Mouse (Mus musculus) heart, embryonic 14.5 days (tissue): ENCODE measurements around the gene Wfikkn2. TPM values are rescaled to one million over a fixed set of nuclear protein-coding genes. Genes with fewer than 3 reads are reported as not detected.

Experiments
- ATAC-seq: fragments of 200-750 bp; cut with Nextera tagmentation; 2 replicates; pipeline ENCODE4 v1.8.0; 2017; ENCODE audit warnings: low read depth, moderate TSS enrichment; ENCODE audit not compliant: insufficient number of reproducible peaks, insufficient read depth, low FRiP score
- H3K27ac ChIP-seq, 2 experiments: fragments of 200-500 bp in 1 of 2; fragments of 300-500 bp in 1 of 2; sonication (generic) in 1 of 2; replicated peaks in 1 of 2; 2 replicates each; pipeline ENCODE4 v1.5.1; 2012 to 2014; ENCODE audit warnings: low read depth in 2 of 2, low read length in 2 of 2, control low read depth in 1 of 2, mild to moderate bottlenecking in 1 of 2, mixed read lengths in 1 of 2; ENCODE audit not compliant: control insufficient read depth in 1 of 2, insufficient read depth in 1 of 2
- H3K27me3 ChIP-seq: fragments of 300-500 bp; sonication (generic); 2 replicates; pipeline ENCODE4 v1.6.1; 2014; ENCODE audit warnings: mild to moderate bottlenecking, low read length, control low read depth; ENCODE audit not compliant: control insufficient read depth, insufficient read depth
- H3K36me3 ChIP-seq: fragments of 300-500 bp; sonication (generic); 2 replicates; pipeline ENCODE4 v1.6.1; 2014; ENCODE audit warnings: mild to moderate bottlenecking, control low read depth, low read length, mixed read lengths; ENCODE audit not compliant: control insufficient read depth, insufficient read depth
- H3K4me1 ChIP-seq, 2 experiments: fragments of 200-500 bp in 1 of 2; fragments of 300-500 bp in 1 of 2; sonication (generic) in 1 of 2; 2 replicates each; pipeline ENCODE4 v1.6.1; 2012 to 2014; ENCODE audit warnings: low read length in 2 of 2, control low read depth in 1 of 2, mixed read lengths in 1 of 2; ENCODE audit not compliant: control insufficient read depth in 2 of 2, insufficient read depth in 2 of 2
- H3K4me2 ChIP-seq: fragments of 300-500 bp; sonication (generic); 2 replicates; pipeline ENCODE4 v1.6.1; 2014; ENCODE audit warnings: mild to moderate bottlenecking, low read length
- H3K4me3 ChIP-seq, 2 experiments: fragments of 200-500 bp in 1 of 2; fragments of 300-500 bp in 1 of 2; sonication (generic) in 1 of 2; 2 replicates each; pipeline ENCODE4 v1.5.1; 2012 to 2014; ENCODE audit warnings: low read length in 2 of 2, mild to moderate bottlenecking in 2 of 2, control low read depth in 1 of 2, low read depth in 1 of 2, moderate library complexity in 1 of 2; ENCODE audit not compliant: control insufficient read depth in 1 of 2, insufficient read depth in 1 of 2
- H3K9ac ChIP-seq: fragments of 300-500 bp; sonication (generic); 2 replicates; pipeline ENCODE4 v1.6.1; 2014; ENCODE audit warnings: mild to moderate bottlenecking, low read length
- H3K9me3 ChIP-seq: fragments of 300-500 bp; sonication (generic); 2 replicates; pipeline ENCODE4 v1.6.1; 2016; ENCODE audit warnings: low read length, control low read depth; ENCODE audit not compliant: control insufficient read depth
- WGBS: fragments of 180-500 bp; shearing (Covaris S2); extraction: QIAGEN DNeasy Blood & Tissue Kit; methylation state at CpG from one replicate; pipeline ENCODE4 v1.1.7; 2014; 5-methylcytosine and 5-hydroxymethylcytosine counted together
- polyA plus RNA-seq: library from polyadenylated mRNA; unstranded; fragments of >200 nt; fragmentation: Nextera tagmentation; extraction: Ambion mirVana; gene quantifications from 2 replicates; pipeline ENCODE4 v1.2.1, GENCODE M21; 2014

Gene Wfikkn2
- polyA plus RNA-seq, 1 experiment from 2014 or later, result 1.6 TPM

DNA sequence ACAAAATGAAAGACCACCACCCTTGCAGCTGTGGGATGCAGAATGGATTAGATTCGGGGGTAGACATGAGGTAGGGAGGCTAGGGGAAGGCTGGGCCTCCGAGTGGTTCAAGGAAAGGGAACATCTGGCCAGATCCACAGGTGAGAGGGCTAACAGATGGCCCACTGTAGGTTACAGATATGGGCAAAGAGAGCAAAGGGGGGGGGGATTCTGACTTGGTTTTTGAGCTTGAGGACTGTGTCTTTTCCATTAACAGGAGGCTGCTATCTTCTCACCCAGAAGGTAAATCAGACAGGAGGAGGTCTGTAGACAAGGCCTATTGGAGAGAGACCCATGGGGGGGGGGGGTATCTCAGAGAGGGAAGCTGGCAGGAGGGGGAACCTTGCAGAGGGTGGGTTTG is 46.0 kb downstream of the Wfikkn2 start:
- H3K4me2 ChIP-seq, result no peak overlapping the region
- H3K9me3 ChIP-seq, result no peaks in the 10 kb centered on the region
- no peak overlapping the region for H3K4me3 ChIP-seq
- H3K4me1 ChIP-seq, result peaks cover 5 to 6% of the 10 kb centered on the region in 2 experiments
- WGBS, result 74% methylated on average over 2 of the region's 2 CpGs
- no peak overlapping the region for H3K27ac ChIP-seq
- no peaks in the 10 kb centered on the region for H3K36me3 ChIP-seq
- ATAC-seq, result no peak
- H3K9ac ChIP-seq, result no peak overlapping the region
- no peaks in the 10 kb centered on the region for H3K27me3 ChIP-seq

DNA sequence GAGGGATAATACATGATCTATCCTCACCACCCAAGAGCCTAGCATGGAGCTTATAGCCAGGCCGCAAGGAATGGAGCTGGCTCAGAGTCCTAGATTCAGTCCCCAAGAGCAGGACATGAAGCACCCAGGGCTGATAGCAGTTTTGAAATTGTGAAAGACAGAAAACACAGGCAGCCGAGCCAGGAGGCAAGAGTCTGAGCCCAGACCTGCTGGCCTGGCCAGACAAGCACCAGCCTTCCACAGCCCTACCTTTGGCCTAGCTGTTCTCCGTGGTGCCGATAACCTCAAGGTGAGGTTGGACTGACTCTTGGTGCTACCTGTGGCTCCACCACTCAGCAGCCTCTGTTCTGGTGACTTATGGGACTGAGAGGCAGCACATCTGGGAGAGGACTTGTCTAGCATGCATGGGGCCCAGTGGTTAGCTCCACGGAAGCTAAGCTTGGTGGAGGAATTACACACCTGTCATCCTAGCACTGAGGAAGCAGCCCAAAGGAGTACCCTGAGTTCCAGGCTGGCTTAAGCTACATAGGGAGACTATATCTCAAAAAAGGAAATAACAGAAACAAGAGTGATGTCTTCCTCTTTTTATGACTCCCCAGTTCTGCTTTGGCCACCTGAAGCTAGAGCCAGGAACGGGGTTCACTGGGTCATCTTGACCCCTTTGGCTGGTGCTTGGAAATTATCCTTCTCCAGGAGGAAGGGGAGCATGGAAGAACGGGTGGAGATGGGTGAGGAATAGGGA is 47.2 kb downstream of the Wfikkn2 start:
- Histone ChIP-seq H3K9ac (no peak overlapping the region), H3K4me3 (no peak overlapping the region), H3K27ac (no peak overlapping the region), H3K4me2 (no peak overlapping the region), H3K9me3 (no peaks in the 10 kb centered on the region), H3K36me3 (no peaks in the 10 kb centered on the region), H3K27me3 (no peaks in the 10 kb centered on the region), H3K4me1 (peaks cover 5 to 6% of the 10 kb centered on the region in 2 experiments)
- 83% methylated on average over 7 of the region's 7 CpGs for WGBS
- no peak for ATAC-seq

DNA sequence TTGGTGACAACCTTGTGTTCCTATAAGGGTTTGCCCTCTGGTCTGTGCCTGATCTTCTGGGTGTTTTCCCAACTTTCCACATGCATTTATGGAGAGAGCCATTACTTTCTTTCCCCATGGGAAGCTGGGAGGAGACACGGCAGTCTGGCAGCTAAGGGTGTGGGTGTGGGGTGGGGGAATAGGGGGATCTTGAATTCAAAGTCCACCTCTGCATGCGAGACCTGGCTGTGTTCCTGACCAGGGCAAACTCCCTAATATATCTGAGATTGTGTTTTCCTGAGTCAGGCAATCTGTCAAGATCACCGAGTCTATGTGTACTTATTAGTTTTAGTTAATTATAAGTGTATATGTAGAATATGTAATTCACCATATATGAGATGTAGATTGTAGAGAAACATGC is 49.5 kb downstream of the Wfikkn2 start:
- no peak overlapping the region for H3K27ac ChIP-seq
- H3K36me3 ChIP-seq, result no peaks in the 10 kb centered on the region
- 76% methylated on average over 3 of the region's 3 CpGs for WGBS
- ATAC-seq, result no peak
- H3K4me1 ChIP-seq, result peaks cover 5 to 6% of the 10 kb centered on the region in 2 experiments
- no peak overlapping the region for H3K9ac ChIP-seq
- no peaks in the 10 kb centered on the region for H3K27me3 ChIP-seq
- no peak overlapping the region for H3K4me3 ChIP-seq
- no peak overlapping the region for H3K4me2 ChIP-seq
- H3K9me3 ChIP-seq, result no peaks in the 10 kb centered on the region

DNA sequence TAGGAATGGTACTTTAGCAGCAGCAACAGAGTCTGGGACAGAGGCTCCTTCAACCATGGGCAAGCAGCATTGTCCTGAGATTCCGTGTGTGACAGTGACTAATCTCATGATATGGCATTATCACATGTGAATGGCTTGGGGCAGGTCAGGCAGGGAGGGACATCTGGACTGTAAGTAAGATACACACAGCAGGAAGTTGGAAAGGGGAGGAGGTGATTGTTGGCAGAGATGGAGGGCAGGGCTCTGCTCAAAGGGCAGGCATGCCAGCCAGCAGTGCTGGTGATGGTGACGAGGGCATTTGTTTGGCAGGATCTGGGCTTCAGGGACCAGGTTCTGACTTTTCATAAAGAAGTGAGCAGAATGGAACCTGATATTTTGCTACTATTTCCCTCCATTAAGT is 52.7 kb downstream of the Wfikkn2 start:
- Histone ChIP-seq H3K27ac (no peak overlapping the region), H3K36me3 (no peaks in the 10 kb centered on the region), H3K9me3 (no peaks in the 10 kb centered on the region), H3K4me3 (no peak overlapping the region), H3K9ac (no peak overlapping the region), H3K4me1 (peaks cover 12 to 14% of the 10 kb centered on the region in 2 experiments), H3K27me3 (no peaks in the 10 kb centered on the region), H3K4me2 (no peak overlapping the region)
- 53% methylated on average over 2 of the region's 2 CpGs for WGBS
- no peak for ATAC-seq

DNA sequence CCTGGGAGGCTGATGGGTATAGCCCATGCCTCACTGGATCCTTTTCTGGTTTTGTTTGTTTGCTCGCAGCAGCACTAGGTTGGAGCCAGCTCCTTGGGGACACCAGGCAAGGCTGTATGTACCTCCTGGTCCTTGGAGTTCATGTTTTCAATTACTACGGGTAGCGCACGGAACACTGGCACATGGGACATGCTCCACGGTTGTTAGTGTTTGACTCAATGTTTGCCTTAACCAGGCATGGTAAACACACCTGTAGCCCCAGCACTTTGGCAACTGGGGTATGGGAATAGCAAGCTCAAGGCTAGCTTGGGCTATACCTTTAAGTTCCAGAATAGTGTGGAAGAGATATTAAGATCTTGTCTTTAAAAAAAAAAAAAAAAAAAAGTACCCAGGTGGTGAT is 55.1 kb downstream of the Wfikkn2 start:
- Histone ChIP-seq H3K4me2 (no peak overlapping the region), H3K27ac (no peak overlapping the region), H3K9ac (no peak overlapping the region), H3K36me3 (no peaks in the 10 kb centered on the region), H3K4me3 (no peak overlapping the region), H3K9me3 (no peaks in the 10 kb centered on the region), H3K27me3 (no peaks in the 10 kb centered on the region), H3K4me1 (peaks cover 6 to 8% of the 10 kb centered on the region in 2 experiments)
- no peak for ATAC-seq
- 88% methylated on average over 5 of the region's 5 CpGs for WGBS

DNA sequence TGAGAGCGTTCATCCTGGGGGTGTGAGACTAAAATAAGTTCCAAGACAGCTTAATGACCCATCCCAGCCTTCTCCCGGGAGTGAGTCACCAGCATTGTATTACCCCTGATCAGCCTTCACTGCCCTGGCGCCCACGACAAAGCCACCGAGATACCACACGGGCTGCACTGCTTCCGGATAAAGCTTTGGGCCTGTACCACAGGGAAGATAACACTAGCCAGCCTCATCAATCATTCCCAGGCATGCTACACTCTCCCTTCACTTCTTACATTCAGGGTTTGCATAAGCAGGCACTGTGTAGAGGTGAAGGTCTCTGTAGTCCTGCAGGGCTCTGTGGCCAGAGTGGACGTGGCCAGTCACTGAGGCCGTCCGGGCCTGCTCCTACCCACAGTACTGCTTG is 56.2 kb downstream of the Wfikkn2 start:
- Histone ChIP-seq H3K9me3 (no peaks in the 10 kb centered on the region), H3K4me2 (no peak overlapping the region), H3K4me3 (no peak overlapping the region), H3K36me3 (no peaks in the 10 kb centered on the region), H3K9ac (peak overlapping the region; percentile 30; the same call in 1 of the 2 replicates), H3K27me3 (no peaks in the 10 kb centered on the region), H3K27ac (peak overlapping the region in 1 of 2 experiments; percentile 50; a peak in 2 of 4 replicates), H3K4me1 (peaks cover 6 to 8% of the 10 kb centered on the region in 2 experiments)
- WGBS, result 15% methylated on average over 10 of the region's 10 CpGs
- ATAC-seq, result no peak

Other genes with a start within 250 kb of the Wfikkn2 start
- gene Spag9, start 249.9 kb downstream of the Wfikkn2 start, polyA plus RNA-seq, result 54.5 and 63.8 TPM in 2 replicates
- gene Tob1, start 34.6 kb downstream of the Wfikkn2 start, polyA plus RNA-seq, result 38.2 and 40.9 TPM in 2 replicates
- gene Gm21885, start 35.9 kb upstream of the Wfikkn2 start, polyA plus RNA-seq, result 0.36 and 1.1 TPM in 2 replicates
- gene Luc7l3, start 76.0 kb upstream of the Wfikkn2 start, polyA plus RNA-seq, result 61.9 and 62.9 TPM in 2 replicates
- gene Ankrd40, start 82.0 kb upstream of the Wfikkn2 start, polyA plus RNA-seq, result 46.1 and 59.2 TPM in 2 replicates
- 0.49 and 1.2 TPM in 2 replicates for gene Abcc3, start 147.0 kb upstream of the Wfikkn2 start, polyA plus RNA-seq
- 7.7 TPM in 2 replicates for gene Cacna1g, start 228.2 kb upstream of the Wfikkn2 start, polyA plus RNA-seq
- not detected in 2 replicates for gene Spata20, start 240.2 kb upstream of the Wfikkn2 start, polyA plus RNA-seq